Mouse (Mus musculus) heart, postnatal 0 days (tissue): ENCODE data around the gene 1700034I23Rik. TPM values are rescaled to one million over a fixed set of nuclear protein-coding genes. Genes with fewer than 3 reads are reported as not detected.
"Not testable (repeated sequence)": the region's sequence is repeated elsewhere in the genome, so short reads cannot be mapped to it uniquely, and the experiment has no call there.

Experiments used
- ATAC-seq: fragments of 200-750 bp; cut with Nextera tagmentation; 2 replicates; pipeline ENCODE4 v1.8.0; 2017; ENCODE audit warnings: low read depth, moderate number of reproducible peaks, moderate library complexity; ENCODE audit not compliant: insufficient read depth
- DNase-seq: peaks from one replicate; pipeline ENCODE4 v3.0.0-alpha.2; 2016; ENCODE audit warnings: low spot score
- H3K27ac ChIP-seq: fragments of 300-500 bp; sonication (generic); 2 replicates; pipeline ENCODE4 v1.5.1; 2014; ENCODE audit warnings: low read depth, mild to moderate bottlenecking
- H3K27me3 ChIP-seq: fragments of 300-500 bp; sonication (generic); 2 replicates; pipeline ENCODE4 v1.6.1; 2014; ENCODE audit warnings: low read length, mixed read lengths; ENCODE audit not compliant: control insufficient read depth, insufficient read depth
- H3K36me3 ChIP-seq: fragments of 300-500 bp; sonication (generic); replicated peaks from 2 replicates; pipeline ENCODE4 v1.6.1; 2014; ENCODE audit warnings: low read length, mixed read lengths; ENCODE audit not compliant: control insufficient read depth, insufficient read depth
- H3K4me1 ChIP-seq: fragments of 300-500 bp; sonication (generic); 2 replicates; pipeline ENCODE4 v1.6.1; 2014; ENCODE audit warnings: antibody characterized with exemption; ENCODE audit not compliant: control insufficient read depth, insufficient read depth
- H3K4me2 ChIP-seq: fragments of 300-500 bp; sonication (generic); 2 replicates; pipeline ENCODE4 v1.6.1; 2014; ENCODE audit warnings: low read depth, mild to moderate bottlenecking, low read length, moderate library complexity
- H3K4me3 ChIP-seq: fragments of 300-500 bp; sonication (generic); 2 replicates; pipeline ENCODE4 v1.5.1; 2014; ENCODE audit warnings: low read depth, low read length
- H3K9ac ChIP-seq: fragments of 300-500 bp; sonication (generic); replicated peaks from 2 replicates; pipeline ENCODE4 v1.6.1; 2014; ENCODE audit warnings: low read depth, low read length, mixed read lengths
- H3K9me3 ChIP-seq: fragments of 300-500 bp; sonication (generic); replicated peaks from 2 replicates; pipeline ENCODE4 v1.6.1; 2016; ENCODE audit warnings: low read length; ENCODE audit not compliant: control insufficient read depth
- CTCF ChIP-seq: IDR thresholded peaks from 2 replicates; pipeline ENCODE4 v1.5.1; 2016; ENCODE audit warnings: antibody characterized with exemption, control low read depth, low read depth
- EP300 ChIP-seq: IDR thresholded peaks from 2 replicates; pipeline ENCODE4 v1.6.1; 2016; ENCODE audit warnings: antibody characterized with exemption, low read depth
- WGBS: fragments of 180-500 bp; shearing (Covaris S2); extraction: QIAGEN DNeasy Blood & Tissue Kit; methylation state at CpG from one replicate; pipeline ENCODE4 v1.1.7; 2014; 5-methylcytosine and 5-hydroxymethylcytosine counted together
- polyA plus RNA-seq: library from polyadenylated mRNA; unstranded; fragments of >200 nt; fragmentation: Nextera tagmentation; extraction: Ambion mirVana; gene quantifications from 2 replicates; pipeline ENCODE4 v1.2.1, GENCODE M21; 2015
- total RNA-seq: library from RNA; depleted of rRNA; stranded (reverse); fragments of >200 nt; gene quantifications from 2 replicates; pipeline ENCODE4 v1.2.3, GENCODE M21; 2014; ENCODE audit warnings: low replicate concordance; rRNA removed

The 1700034I23Rik gene
- total and polyA plus RNA-seq, 2 experiments from 2014 or later, result 0.11 TPM; not detected in 1

DNA sequence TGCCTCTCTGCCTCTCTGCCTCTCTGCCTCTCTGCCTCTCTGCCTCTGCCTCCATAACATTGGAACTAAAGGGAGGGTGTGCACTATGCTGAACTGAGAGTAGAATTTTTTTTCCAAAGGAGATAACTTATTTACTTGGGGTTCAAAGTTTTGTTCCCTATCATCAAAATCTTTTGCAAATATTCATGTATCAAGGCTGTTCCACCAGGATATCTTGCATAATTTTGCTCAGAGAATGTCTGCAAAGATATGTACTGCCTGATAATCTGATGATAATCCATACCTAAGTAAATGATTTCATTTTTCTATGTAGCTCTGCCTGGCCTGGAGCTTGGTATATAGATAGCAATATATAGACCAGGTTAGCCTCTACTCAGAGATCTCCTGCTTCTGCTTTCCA, 36.7 kb upstream of the 1700034I23Rik start:
- H3K9ac ChIP-seq, result no peak overlapping the region
- no peak overlapping the region for H3K4me2 ChIP-seq
- no peak for DNase-seq
- H3K4me1 ChIP-seq, result no peaks in the 10 kb centered on the region
- H3K9me3 ChIP-seq, result no peaks in the 10 kb centered on the region
- no peak overlapping the region for H3K4me3 ChIP-seq
- peaks cover 18% of the 10 kb centered on the region for H3K36me3 ChIP-seq
- no peak for TF ChIP-seq EP300
- TF ChIP-seq CTCF, result no peak
- ATAC-seq, result no peak
- no peaks in the 10 kb centered on the region for H3K27me3 ChIP-seq
- no peak overlapping the region for H3K27ac ChIP-seq

DNA sequence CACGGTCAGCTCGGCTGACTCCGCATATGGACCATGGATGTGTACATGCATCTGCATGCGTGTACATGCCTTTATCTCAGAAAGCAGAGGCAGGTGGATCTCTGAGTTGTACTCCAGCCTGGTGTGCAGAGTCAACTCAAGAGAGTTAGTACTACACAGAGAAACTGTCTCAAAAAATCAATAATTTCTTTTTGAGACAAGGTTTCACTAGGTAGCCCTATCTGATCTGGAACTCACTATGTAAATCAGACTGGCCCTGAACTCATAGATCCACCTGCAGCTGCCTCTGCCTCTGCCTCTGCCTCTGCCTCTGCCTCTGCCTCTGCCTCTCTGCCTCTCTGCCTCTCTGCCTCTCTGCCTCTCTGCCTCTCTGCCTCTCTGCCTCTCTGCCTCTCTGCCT, 36.2 kb upstream of the 1700034I23Rik start:
- no peak for ATAC-seq
- WGBS, result 96% methylated on average over 4 of the region's 4 CpGs
- Histone ChIP-seq H3K27me3 (no peaks in the 10 kb centered on the region), H3K4me2 (no peak overlapping the region), H3K36me3 (peaks cover 22% of the 10 kb centered on the region), H3K27ac (no peak overlapping the region), H3K4me1 (no peaks in the 10 kb centered on the region), H3K9me3 (no peaks in the 10 kb centered on the region), H3K4me3 (no peak overlapping the region), H3K9ac (no peak overlapping the region)
- no peak for DNase-seq
- TF ChIP-seq EP300 (no peak), CTCF (no peak)

DNA sequence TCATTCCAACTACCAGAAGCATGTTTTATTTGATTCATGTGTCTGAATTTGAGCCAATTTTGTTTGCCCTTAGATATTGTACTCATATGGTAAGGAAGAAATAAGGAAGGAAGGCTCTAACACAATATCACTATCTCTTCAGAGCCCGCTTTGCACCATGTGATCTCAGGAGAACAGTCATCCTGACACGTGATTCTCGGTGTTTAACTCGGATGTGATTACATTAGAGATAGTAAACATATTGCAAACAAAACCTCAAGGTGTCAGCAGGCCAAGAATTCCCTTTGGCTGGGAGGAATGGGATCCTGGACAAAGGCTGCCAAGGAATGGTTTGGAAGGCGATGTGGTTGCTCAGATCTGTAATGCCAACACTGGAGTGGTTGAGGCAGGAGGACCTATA, 35.8 kb upstream of the 1700034I23Rik start:
- Histone ChIP-seq H3K9ac (no peak overlapping the region), H3K27me3 (no peaks in the 10 kb centered on the region), H3K27ac (no peak overlapping the region), H3K36me3 (peaks cover 26% of the 10 kb centered on the region), H3K4me2 (no peak overlapping the region), H3K4me1 (no peaks in the 10 kb centered on the region), H3K4me3 (no peak overlapping the region), H3K9me3 (no peaks in the 10 kb centered on the region)
- ATAC-seq (no peak), DNase-seq (no peak)
- 81% methylated on average over 5 of the region's 5 CpGs for WGBS
- TF ChIP-seq EP300 (no peak), CTCF (no peak)

DNA sequence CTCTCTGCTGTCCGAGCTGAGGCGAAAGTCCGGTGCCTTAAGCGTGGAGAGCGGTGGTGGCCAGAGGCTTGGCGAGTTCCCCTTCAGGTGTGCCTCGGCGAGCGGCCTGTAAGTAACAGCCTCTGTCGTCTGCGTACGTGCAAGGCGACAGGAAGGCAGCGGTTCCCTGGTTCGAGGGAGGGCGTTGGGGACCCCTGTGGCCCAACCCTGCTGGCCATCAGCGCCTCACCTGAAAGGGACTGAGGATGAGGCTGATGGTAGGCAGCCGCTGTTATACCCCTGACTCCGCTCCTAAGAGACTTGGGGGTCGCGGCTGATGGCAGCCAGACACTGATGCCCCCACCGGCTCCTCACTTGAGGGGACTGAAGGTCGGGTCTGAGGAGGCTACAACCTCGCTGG, 8.0 kb downstream of the 1700034I23Rik start:
- peak; percentile 37 for ATAC-seq
- H3K9me3 ChIP-seq, H3K4me1 ChIP-seq, H3K27me3 ChIP-seq, H3K36me3 ChIP-seq, DNase-seq: not testable (repeated sequence)
- H3K4me2 ChIP-seq, result peak overlapping the region; percentile 80
- peak overlapping the region; percentile 78 for H3K27ac ChIP-seq
- H3K4me3 ChIP-seq, result peak overlapping the region; percentile 75
- H3K9ac ChIP-seq, result peak overlapping the region; percentile 69; the same call in 1 of the 2 replicates
- WGBS, result under 1% methylated on average over 17 of the region's 24 CpGs

DNA sequence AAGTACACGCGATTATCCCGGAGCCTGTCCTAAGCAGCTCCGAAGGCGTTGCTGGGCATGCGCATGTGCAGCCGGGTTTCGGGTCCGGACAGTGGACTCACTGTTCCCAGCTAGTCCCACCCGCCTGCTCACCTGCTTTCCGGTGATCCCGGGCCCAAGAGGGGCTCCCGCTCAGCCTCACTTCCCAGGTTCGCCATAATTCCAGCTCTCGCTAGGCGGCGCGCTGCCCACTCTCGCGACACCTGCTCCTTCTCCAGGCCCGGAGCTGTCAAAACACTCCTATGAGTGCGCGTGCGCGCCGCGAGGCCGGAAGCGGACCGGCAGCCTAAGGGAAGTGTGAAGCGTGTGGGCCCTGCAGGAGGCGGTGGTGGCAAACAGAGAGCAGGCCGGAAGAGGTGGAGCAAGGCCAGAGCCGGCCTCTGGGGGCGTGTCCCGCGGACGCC, 8.5 kb downstream of the 1700034I23Rik start:
- not testable (repeated sequence) for H3K27me3 ChIP-seq, H3K9me3 ChIP-seq, H3K4me1 ChIP-seq, H3K36me3 ChIP-seq
- H3K9ac ChIP-seq, result peak overlapping the region; percentile 59
- peak overlapping the region; percentile 74 for H3K27ac ChIP-seq
- TF ChIP-seq CTCF (peak; percentile 74), EP300 (peak; percentile 82; the same call in 1 of the 2 replicates)
- 0% methylated on average over 38 of the region's 38 CpGs for WGBS
- peak overlapping the region; percentile 58 for H3K4me2 ChIP-seq
- peak; percentile 97 for DNase-seq
- ATAC-seq, result peak; percentile 100
- peak overlapping the region; percentile 75 for H3K4me3 ChIP-seq

DNA sequence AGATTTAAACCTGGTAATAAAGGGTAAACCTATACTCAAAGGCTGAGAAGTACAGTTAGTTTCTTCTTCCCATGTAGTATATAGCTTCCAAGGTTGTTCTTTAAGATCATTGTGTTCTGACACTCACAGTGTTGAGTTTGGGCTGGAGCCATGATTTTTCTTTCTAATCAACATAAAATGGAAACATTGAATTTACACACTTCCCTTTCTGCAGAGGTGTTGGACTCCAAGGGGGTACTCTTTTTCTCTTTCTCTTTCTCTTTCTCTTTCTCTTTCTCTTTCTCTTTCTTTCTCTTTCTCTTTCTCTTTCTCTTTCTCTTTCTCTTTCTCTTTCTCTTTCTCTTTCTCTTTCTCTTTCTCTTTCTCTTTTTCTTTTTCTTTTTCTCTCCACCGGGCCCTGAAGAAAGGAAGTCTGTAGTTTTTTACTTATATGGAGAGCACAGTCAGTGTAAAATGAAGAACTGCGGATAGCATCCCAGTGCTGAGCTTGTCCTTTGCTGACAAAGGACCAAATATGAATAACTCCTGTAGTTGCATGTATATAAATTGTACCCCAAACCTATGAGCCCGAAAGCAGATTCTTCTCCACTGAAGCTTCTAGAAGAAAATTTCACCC, 49.1 kb downstream of the 1700034I23Rik start:
- 86% methylated on average over 3 of the region's 3 CpGs for WGBS
- H3K9ac ChIP-seq, H3K36me3 ChIP-seq, H3K27ac ChIP-seq, ATAC-seq, H3K4me2 ChIP-seq, H3K27me3 ChIP-seq, DNase-seq, H3K4me1 ChIP-seq, H3K9me3 ChIP-seq, H3K4me3 ChIP-seq: not testable (repeated sequence)

Other genes starting within 250 kb of the 1700034I23Rik start
- gene Slc25a31, start 193.7 kb downstream of the 1700034I23Rik start, total RNA-seq, result 0.93 TPM in 1 of 2 replicates, not detected in the other
- 0.73 and 0.86 TPM in 2 replicates for gene Slc25a31, start 193.7 kb downstream of the 1700034I23Rik start, polyA plus RNA-seq
- 42.1 and 46.8 TPM in 2 replicates for gene Hspa4l, start 158.0 kb downstream of the 1700034I23Rik start, total RNA-seq
- 27.0 and 27.8 TPM in 2 replicates for gene Hspa4l, start 158.0 kb downstream of the 1700034I23Rik start, polyA plus RNA-seq
- 7.1 and 14.5 TPM in 2 replicates for gene Plk4, start 102.5 kb downstream of the 1700034I23Rik start, total RNA-seq
- 10.2 and 11.6 TPM in 2 replicates for gene Plk4, start 102.5 kb downstream of the 1700034I23Rik start, polyA plus RNA-seq
- gene Mfsd8, start 55.7 kb downstream of the 1700034I23Rik start, total RNA-seq, result 18.6 and 21.1 TPM in 2 replicates
- gene Mfsd8, start 55.7 kb downstream of the 1700034I23Rik start, polyA plus RNA-seq, result 7.1 and 7.7 TPM in 2 replicates
- 22.9 and 31.2 TPM in 2 replicates for gene Abhd18, start 55.6 kb downstream of the 1700034I23Rik start, total RNA-seq
- gene Abhd18, start 55.6 kb downstream of the 1700034I23Rik start, polyA plus RNA-seq, result 24.5 and 33.6 TPM in 2 replicates
- 20.7 and 37.9 TPM in 2 replicates for gene Larp1b, start 47.3 kb upstream of the 1700034I23Rik start, total RNA-seq
- gene Larp1b, start 47.3 kb upstream of the 1700034I23Rik start, polyA plus RNA-seq, result 33.2 and 35.4 TPM in 2 replicates
- gene Pgrmc2, start 180.5 kb upstream of the 1700034I23Rik start, total RNA-seq, result 18.4 and 34.1 TPM in 2 replicates
- gene Pgrmc2, start 180.5 kb upstream of the 1700034I23Rik start, polyA plus RNA-seq, result 29.5 and 32.1 TPM in 2 replicates